Mouse (Mus musculus): ENCODE measurements around the gene Ano10.

- TF ChIP-seq POLR2A (IDR thresholded peaks at IDR 0.05; ENCODE audit: borderline replicate concordance, control insufficient read depth, low read depth, low read length) (no peak), CTCF (IDR thresholded peaks at IDR 0.05; ENCODE audit: control insufficient read depth, insufficient read depth, low read length) (no peak)
Measured at GRCm38 (mm10) chr9:122149997-122150826, 144.0 kb downstream of the Ano10 start.

Data from bone marrow, adult 2 months (tissue).